Mouse (Mus musculus) gastrocnemius, adult 2 months (tissue): ENCODE results near the gene Atxn2. TPM values are rescaled to one million over a fixed set of nuclear protein-coding genes. Genes with fewer than 3 reads are reported as not detected.

Experiments
- DNase-seq: peaks from one replicate; pipeline ENCODE4 v3.0.0; 2022
- H3K27ac ChIP-seq: fragments of 200-600 bp; 2 replicates; pipeline ENCODE4 v1.8.1; 2022; ENCODE audit warnings: mild to moderate bottlenecking
- H3K4me3 ChIP-seq: fragments of 200-600 bp; 2 replicates; pipeline ENCODE4 v1.8.1; 2022; ENCODE audit warnings: mild to moderate bottlenecking, moderate library complexity
- CTCF ChIP-seq: fragments of 200-600 bp; IDR thresholded peaks from 2 replicates; pipeline ENCODE4 v1.8.1; 2022; ENCODE audit warnings: antibody characterized with exemption, mild to moderate bottlenecking, moderate library complexity
- intact Hi-C: fragments of 180-260 bp; cut with DNase I; formaldehyde crosslinking; loops from one replicate; pipeline ENCODE4 v1.15.1; 2025
- total RNA-seq, 2 experiments: library from RNA; stranded (reverse); gene quantifications; 2 replicates each; pipeline ENCODE4 v1.2.3; 2021

Atxn2 gene
- total RNA-seq, 2 experiments from 2014 or later = 94.6 to 117 TPM

GRCm38 (mm10) chr5:121692897-121693296 lies 18.2 kb upstream of the Atxn2 start:
- no peak overlapping the region for H3K4me3 ChIP-seq
- TF ChIP-seq CTCF = no peak
- DNase-seq = no peak
- intact Hi-C loops = no loop called here
- H3K27ac ChIP-seq = no peak overlapping the region

- DNase-seq = no peak
- no peak overlapping the region for H3K27ac ChIP-seq
- TF ChIP-seq CTCF = no peak
- intact Hi-C loops = no loop called here
- no peak overlapping the region for H3K4me3 ChIP-seq
Measured at GRCm38 (mm10) chr5:121696761-121697160, 14.4 kb upstream of the Atxn2 start.

- Histone ChIP-seq H3K27ac (peak overlapping the region; percentile 81), H3K4me3 (no peak overlapping the region; the same call in 1 of the 2 replicates)
- intact Hi-C loops = no loop called here
- no peak for DNase-seq
- TF ChIP-seq CTCF = no peak
Measured at GRCm38 (mm10) chr5:121699891-121700290, 11.2 kb upstream of the Atxn2 start.

- intact Hi-C loops = no loop called here
- TF ChIP-seq CTCF = no peak
- H3K4me3 ChIP-seq = peak overlapping the region; percentile 60
- peak overlapping the region; percentile 81 for H3K27ac ChIP-seq
- DNase-seq = peak; percentile 63
Measured at GRCm38 (mm10) chr5:121700496-121700895, 10.6 kb upstream of the Atxn2 start.

GRCm38 (mm10) chr5:121701111-121701769 lies 9.9 kb upstream of the Atxn2 start:
- intact Hi-C loops = no loop called here
- DNase-seq = no peak
- Histone ChIP-seq H3K4me3 (no peak overlapping the region), H3K27ac (peak overlapping the region; percentile 81; the same call in 1 of the 2 replicates)
- TF ChIP-seq CTCF = no peak

GRCm38 (mm10) chr5:121703341-121703740 lies 7.8 kb upstream of the Atxn2 start:
- no peak for DNase-seq
- H3K4me3 ChIP-seq = no peak overlapping the region
- no peak for TF ChIP-seq CTCF
- intact Hi-C loops = no loop called here
- H3K27ac ChIP-seq = no peak overlapping the region

- Histone ChIP-seq H3K4me3 (peak overlapping the region; percentile 62), H3K27ac (peak overlapping the region; percentile 46; the same call in 1 of the 2 replicates)
Measured at GRCm38 (mm10) chr5:121704512-121705248, 6.5 kb upstream of the Atxn2 start.

GRCm38 (mm10) chr5:121710402-121710801 lies 735 bp upstream of the Atxn2 start:
- no peak for TF ChIP-seq CTCF
- DNase-seq = no peak
- peak overlapping the region; percentile 96 for H3K4me3 ChIP-seq
- intact Hi-C loops = loop anchor here (5.0 kb wide), 3 partner anchors 47 to 127 kb away; partner anchors contain the start of gene Sh2b3
- H3K27ac ChIP-seq = peak overlapping the region; percentile 100

More at GRCm38 (mm10) chr5:121704512-121705248, 6.5 kb upstream of the Atxn2 start:
- DNase-seq = no peak
- intact Hi-C loops = no loop called here
- TF ChIP-seq CTCF = no peak

- Histone ChIP-seq H3K4me3 (peak overlapping the region; percentile 96), H3K27ac (peak overlapping the region; percentile 100)
- no peak for DNase-seq
- TF ChIP-seq CTCF = no peak
- intact Hi-C loops = loop anchor here (1.0 to 5.0 kb wide), 4 partner anchors 46 to 126 kb away; partner anchors contain the start of genes Acad10, Brap and Sh2b3
Measured at GRCm38 (mm10) chr5:121710851-121711173, 325 bp upstream of the Atxn2 start.

GRCm38 (mm10) chr5:121711928-121712231 lies 743 bp downstream of the Atxn2 start:
- no peak for DNase-seq
- Histone ChIP-seq H3K27ac (peak overlapping the region; percentile 100), H3K4me3 (peak overlapping the region; percentile 96)
- TF ChIP-seq CTCF = no peak
- intact Hi-C loops = loop anchor here (1.0 to 5.0 kb wide), 4 partner anchors 45 to 125 kb away; partner anchors contain the start of genes Acad10, Brap and Sh2b3

- intact Hi-C loops = loop anchor here (5.0 kb wide), 3 partner anchors 45 to 125 kb away; partner anchors contain the start of gene Sh2b3
- DNase-seq = peak; percentile 70
- Histone ChIP-seq H3K4me3 (peak overlapping the region; percentile 96), H3K27ac (peak overlapping the region; percentile 100)
- TF ChIP-seq CTCF = no peak
Measured at GRCm38 (mm10) chr5:121712232-121712933, 1.2 kb downstream of the Atxn2 start.

- DNase-seq = peak; percentile 75
- TF ChIP-seq CTCF = peak; percentile 20; the same call in 1 of the 2 replicates
- peak overlapping the region; percentile 96 for H3K4me3 ChIP-seq
- intact Hi-C loops = loop anchor here (5.0 kb wide), 3 partner anchors 44 to 124 kb away; partner anchors contain the start of gene Sh2b3
- peak overlapping the region; percentile 100 for H3K27ac ChIP-seq
Measured at GRCm38 (mm10) chr5:121712934-121713538, 1.9 kb downstream of the Atxn2 start.
